Comparison of ENCODE assay signal across 15 mouse cellular contexts in genomic region chr17:56379281-56379834, GRCm38 (mm10). TPM values are rescaled to one million over a fixed set of nuclear protein-coding genes. Genes with fewer than 3 reads are reported as not detected.
DNase-seq lines count a peak whose midpoint lies in the region; ATAC-seq lines count a peak whose summit lies in the region.
"Had no signal": no experiment of that assay in that cellular context is flagged by ENCODE, and none has a peak within 500 bp of the region (broad histone marks: within the 10 kb centered on the region; RNA-seq: fewer than 3 reads in every experiment).

No protein-coding gene starts in this region.

- H3K9me3 ChIP-seq in hindbrain, embryonic 14.5 days (ENCODE audit: control insufficient read depth, low read length), result no peaks in the 10 kb centered on the region
- H3K9me3 ChIP-seq in hindbrain, embryonic 11.5 days (ENCODE audit: control insufficient read depth, low read length), result no peaks in the 10 kb centered on the region
- no peaks in the 10 kb centered on the region for H3K9me3 ChIP-seq in midbrain, embryonic 14.5 days (ENCODE audit: control insufficient read depth, low read length)
- no peaks in the 10 kb centered on the region for H3K9me3 ChIP-seq in midbrain, embryonic 13.5 days
- no peaks in the 10 kb centered on the region for H3K9me3 ChIP-seq in kidney, embryonic 16.5 days (ENCODE audit: low read length)
- H3K9me3 ChIP-seq: embryonic facial prominence, embryonic 15.5 days; liver, embryonic 15.5 days; neural tube, embryonic 12.5 days had no signal

- peaks cover 81% of the 10 kb centered on the region for H3K36me3 ChIP-seq in hindbrain, embryonic 14.5 days (replicated peaks; ENCODE audit: control insufficient read depth, insufficient read depth)
- peaks cover 12% of the 10 kb centered on the region; the same call in 1 of the 2 replicates for H3K36me3 ChIP-seq in hindbrain, embryonic 11.5 days (ENCODE audit: control insufficient read depth, insufficient read depth, low read length)
- H3K36me3 ChIP-seq in midbrain, embryonic 14.5 days (ENCODE audit: control insufficient read depth, insufficient read depth, low read length), result peaks cover 95% of the 10 kb centered on the region
- H3K36me3 ChIP-seq in midbrain, embryonic 13.5 days, result peaks cover 94% of the 10 kb centered on the region
- peaks cover 9% of the 10 kb centered on the region for H3K36me3 ChIP-seq in kidney, embryonic 16.5 days (ENCODE audit: insufficient read depth, low read length)

- no peak overlapping the region for H3K4me2 ChIP-seq in hindbrain, embryonic 14.5 days (replicated peaks)
- no peak overlapping the region for H3K4me2 ChIP-seq in hindbrain, embryonic 11.5 days (replicated peaks; ENCODE audit: low read depth, low read length)
- no peak overlapping the region for H3K4me2 ChIP-seq in midbrain, embryonic 14.5 days (ENCODE audit: low read length)
- H3K4me2 ChIP-seq in midbrain, embryonic 13.5 days (replicated peaks), result no peak overlapping the region
- H3K4me2 ChIP-seq in kidney, embryonic 16.5 days (replicated peaks; ENCODE audit: low read depth, low read length), result no peak overlapping the region
- H3K4me2 ChIP-seq: embryonic facial prominence, embryonic 15.5 days; liver, embryonic 15.5 days; neural tube, embryonic 12.5 days had no signal

- intact Hi-C loops in left cerebral cortex, postnatal 36 days (cut with DNase I), result no loop called here

- 72% methylated on average over 6 of the region's 6 CpGs for WGBS in hindbrain, embryonic 14.5 days
- WGBS in hindbrain, embryonic 11.5 days, result 86% methylated on average over 6 of the region's 6 CpGs
- 75% methylated on average over 6 of the region's 6 CpGs for WGBS in midbrain, embryonic 14.5 days
- 84% methylated on average over 6 of the region's 6 CpGs for WGBS in midbrain, embryonic 13.5 days
- WGBS in kidney, embryonic 16.5 days, result 34% methylated on average over 6 of the region's 6 CpGs

- no peak overlapping the region for H3K4me3 ChIP-seq in hindbrain, embryonic 14.5 days (replicated peaks; ENCODE audit: low read length)
- H3K4me3 ChIP-seq in hindbrain, embryonic 11.5 days (ENCODE audit: low read depth, low read length), result no peak overlapping the region
- no peak overlapping the region for H3K4me3 ChIP-seq in midbrain, embryonic 14.5 days (replicated peaks; ENCODE audit: low read depth, low read length)
- H3K4me3 ChIP-seq in midbrain, embryonic 13.5 days (replicated peaks), result no peak overlapping the region
- no peak overlapping the region for H3K4me3 ChIP-seq in kidney, embryonic 16.5 days (ENCODE audit: low read length)
- H3K4me3 ChIP-seq: embryonic facial prominence, embryonic 15.5 days; liver, embryonic 15.5 days; neural tube, embryonic 12.5 days had no signal

- peak; percentile 68 for DNase-seq in cerebellum, adult 9-10 months
- DNase-seq in hindbrain, embryonic 14.5 days (ENCODE audit: low spot score), result no peak
- DNase-seq in hindbrain, embryonic 11.5 days (ENCODE audit: low spot score), result no peak
- no peak for DNase-seq in midbrain, embryonic 14.5 days
- no peak for DNase-seq in left cerebral cortex, postnatal 36 days (ENCODE audit: low spot score in 2 of 2)
- DNase-seq: lung, postnatal 14 days; right cerebral cortex, adult 18-20 months had no signal

- no peak overlapping the region for H3K9ac ChIP-seq in hindbrain, embryonic 14.5 days
- no peak overlapping the region for H3K9ac ChIP-seq in hindbrain, embryonic 11.5 days (ENCODE audit: low read depth, low read length)
- H3K9ac ChIP-seq in midbrain, embryonic 14.5 days (replicated peaks; ENCODE audit: low read length), result no peak overlapping the region
- no peak overlapping the region; the same call in 1 of the 2 replicates for H3K9ac ChIP-seq in midbrain, embryonic 13.5 days (replicated peaks)
- no peak overlapping the region; the same call in 1 of the 2 replicates for H3K9ac ChIP-seq in kidney, embryonic 16.5 days (replicated peaks; ENCODE audit: low read length)
- H3K9ac ChIP-seq: embryonic facial prominence, embryonic 15.5 days; liver, embryonic 15.5 days; neural tube, embryonic 12.5 days had no signal

- peaks cover 23% of the 10 kb centered on the region; the same call in 1 of the 2 replicates for H3K4me1 ChIP-seq in hindbrain, embryonic 14.5 days (replicated peaks; ENCODE audit: control insufficient read depth, insufficient read depth, low read length)
- H3K4me1 ChIP-seq in hindbrain, embryonic 11.5 days (replicated peaks; ENCODE audit: control insufficient read depth, insufficient read depth, low read length), result no peaks in the 10 kb centered on the region
- H3K4me1 ChIP-seq in midbrain, embryonic 14.5 days (ENCODE audit: control insufficient read depth, insufficient read depth, low read length), result 0 out of 2 replicates have a peak, but pooled peaks cover 2% of the 10 kb centered on the region
- H3K4me1 ChIP-seq in midbrain, embryonic 13.5 days (replicated peaks), result peaks cover 22% of the 10 kb centered on the region
- peaks cover 56% of the 10 kb centered on the region for H3K4me1 ChIP-seq in kidney, embryonic 16.5 days (ENCODE audit: insufficient read depth, low read length)
- H3K4me1 ChIP-seq: embryonic facial prominence, embryonic 15.5 days; neural tube, embryonic 12.5 days had no signal

- peak overlapping the region; percentile 50; the same call in 1 of the 2 replicates for H3K27ac ChIP-seq in hindbrain, embryonic 14.5 days
- no peak overlapping the region for H3K27ac ChIP-seq in hindbrain, embryonic 11.5 days (ENCODE audit: low read depth, low read length)
- peak overlapping the region; percentile 37; the same call in 1 of the 2 replicates for H3K27ac ChIP-seq in midbrain, embryonic 14.5 days (replicated peaks; ENCODE audit: low read depth, low read length)
- H3K27ac ChIP-seq in midbrain, embryonic 13.5 days, result no peak overlapping the region
- H3K27ac ChIP-seq in kidney, embryonic 16.5 days (ENCODE audit: low read length), result peak overlapping the region; percentile 95
- H3K27ac ChIP-seq: embryonic facial prominence, embryonic 15.5 days; liver, embryonic 15.5 days; neural tube, embryonic 12.5 days had no signal

- H3K27me3 ChIP-seq in hindbrain, embryonic 14.5 days (ENCODE audit: control insufficient read depth, insufficient read depth, low read length), result no peaks in the 10 kb centered on the region
- no peaks in the 10 kb centered on the region for H3K27me3 ChIP-seq in hindbrain, embryonic 11.5 days (ENCODE audit: control insufficient read depth, insufficient read depth, low read length)
- H3K27me3 ChIP-seq in midbrain, embryonic 14.5 days (ENCODE audit: control insufficient read depth, insufficient read depth, low read length), result no peaks in the 10 kb centered on the region
- no peaks in the 10 kb centered on the region for H3K27me3 ChIP-seq in midbrain, embryonic 13.5 days
- H3K27me3 ChIP-seq in kidney, embryonic 16.5 days (ENCODE audit: insufficient read depth, low read length), result no peaks in the 10 kb centered on the region
- H3K27me3 ChIP-seq: embryonic facial prominence, embryonic 15.5 days; liver, embryonic 15.5 days; neural tube, embryonic 12.5 days; Patski had no signal

- no peak for ATAC-seq in cerebellum, adult (ENCODE audit: insufficient number of reproducible peaks, low FRiP score, low TSS enrichment)
- ATAC-seq in hindbrain, embryonic 14.5 days (ENCODE audit: low FRiP score), result no peak
- no peak for ATAC-seq in hindbrain, embryonic 11.5 days (ENCODE audit: low FRiP score)
- ATAC-seq in midbrain, embryonic 14.5 days (ENCODE audit: low FRiP score, low TSS enrichment), result no peak
- no peak for ATAC-seq in midbrain, embryonic 13.5 days
- peak; percentile 35; the same call in 1 of the 2 replicates for ATAC-seq in kidney, embryonic 16.5 days (ENCODE audit: low FRiP score, low TSS enrichment)
- ATAC-seq: inflammation-experienced regulatory T-cells, adult 6 months; Patski had no signal

RNA-seq across cellular contexts. Expression of gene Kdm4b, which starts 53.5 kb away (rescaled TPM):
- 62.2 and 64.3 TPM in 2 replicates for polyA plus RNA-seq in hindbrain, embryonic 14.5 days (2014; fragmentation: Nextera tagmentation; extraction: Ambion mirVana)
- polyA plus RNA-seq in hindbrain, embryonic 11.5 days (2014; fragmentation: Nextera tagmentation; extraction: Ambion mirVana), result 33.7 and 39.0 TPM in 2 replicates
- polyA plus RNA-seq in midbrain, embryonic 14.5 days (2014; fragmentation: Nextera tagmentation; extraction: Ambion mirVana), result 72.4 and 78.9 TPM in 2 replicates
- polyA plus RNA-seq in midbrain, embryonic 13.5 days (2015; fragmentation: Nextera tagmentation; extraction: Ambion mirVana), result 62.1 and 77.3 TPM in 2 replicates
- polyA plus RNA-seq in kidney, embryonic 16.5 days (2015; fragmentation: Nextera tagmentation; extraction: Ambion mirVana), result 37.7 and 39.1 TPM in 2 replicates
- total RNA-seq in left cerebral cortex, postnatal 36 days (2021), result 10 to 100 TPM; 64.4 to 78.3 TPM

Comparison
In these comparisons a context has a peak if more than half of its experiments do, and no peak if none do; other contexts are left out.
1. H3K27ac ChIP-seq: peak in hindbrain, embryonic 14.5 days (single experiment), midbrain, embryonic 14.5 days (single experiment) and kidney, embryonic 16.5 days (single experiment); none in hindbrain, embryonic 11.5 days (single experiment) and midbrain, embryonic 13.5 days (single experiment).